Mouse (Mus musculus) heart, adult 10 weeks (tissue): ENCODE results near the gene Ssty1. TPM values are rescaled to one million over a fixed set of nuclear protein-coding genes. Genes with fewer than 3 reads are reported as not detected.

Experiments used
- polyA plus RNA-seq: library from polyadenylated mRNA; stranded (reverse); fragments of 350-450 nt; fragmentation: Illumina TruSeq; extraction: RNeasy Lipid Tissue Mini Kit (QIAGEN cat#74804); gene quantifications from one replicate; pipeline ENCODE4 v1.2.3, GENCODE M21; 2014; ENCODE audit warnings: low read depth, low replicate concordance

The Ssty1 gene
- polyA plus RNA-seq = not detected

GRCm38 (mm10) chrY:18088816-18089215, at the start of gene Ssty1:
Gene Ssty1, plus strand, starts transcription at chrY:18089116.

GRCm38 (mm10) chrY:18061712-18062111, 27.2 kb upstream of the Ssty1 start, which contains the start of gene Gm21764:
Gene Gm21764, minus strand, starts transcription at chrY:18061812.

Other genes starting within 250 kb of the Ssty1 start
- gene Gm21904, start 242.8 kb upstream of the Ssty1 start, polyA plus RNA-seq = not detected
- not detected for gene Gm20772, start 214.4 kb upstream of the Ssty1 start, polyA plus RNA-seq
- gene Gm20831, start 214.4 kb upstream of the Ssty1 start, polyA plus RNA-seq = not detected
- not detected for gene Srsy, start 151.8 kb upstream of the Ssty1 start, polyA plus RNA-seq
- not detected for gene Gm21764, start 27.3 kb upstream of the Ssty1 start, polyA plus RNA-seq